12 mouse cellular contexts compared by ENCODE assay signal in genomic region chr10:122856040-122856764, GRCm38 (mm10).
DNase-seq lines count a peak whose midpoint lies in the region; ATAC-seq and TF ChIP-seq lines count a peak whose summit lies in the region.
"Had no signal": no experiment of that assay in that cellular context is flagged by ENCODE, and none has a peak within 500 bp of the region (broad histone marks: within the 10 kb centered on the region; RNA-seq: fewer than 3 reads in every experiment).

No protein-coding gene starts in this region.

- TF ChIP-seq CTCF in kidney, postnatal 0 days (IDR thresholded peaks at IDR 0.05; ENCODE audit: low read depth) = no peak

- H3K4me2 ChIP-seq in heart, embryonic 11.5 days = no peak overlapping the region
- no peak overlapping the region for H3K4me2 ChIP-seq in kidney, postnatal 0 days (ENCODE audit: low read length)
- H3K4me2 ChIP-seq: midbrain, embryonic 12.5 days had no signal

- intact Hi-C loops in heart, postnatal 14 days (cut with DNase I) = no loop called here

- ATAC-seq in heart, embryonic 11.5 days (replicated peaks; ENCODE audit: insufficient number of reproducible peaks, low FRiP score, low TSS enrichment) = no peak
- no peak for ATAC-seq in kidney, postnatal 0 days (replicated peaks; ENCODE audit: low FRiP score, low read depth)
- ATAC-seq in erythroblast, adult 5-6 weeks (replicated peaks; ENCODE audit: low FRiP score, poor library complexity, severe bottlenecking) = no peak
- ATAC-seq: forebrain, embryonic 16.5 days; inflammation-experienced regulatory T-cells, adult 6 months had no signal

- H3K9me3 ChIP-seq in heart, embryonic 11.5 days (replicated peaks; ENCODE audit: control insufficient read depth, low read length) = no peaks in the 10 kb centered on the region
- no peaks in the 10 kb centered on the region for H3K9me3 ChIP-seq in kidney, postnatal 0 days (replicated peaks; ENCODE audit: low read length)
- H3K9me3 ChIP-seq: midbrain, embryonic 12.5 days had no signal

- H3K27me3 ChIP-seq in heart, embryonic 11.5 days (ENCODE audit: control insufficient read depth, insufficient read depth, low read length) = no peaks in the 10 kb centered on the region
- no peaks in the 10 kb centered on the region for H3K27me3 ChIP-seq in kidney, postnatal 0 days (ENCODE audit: insufficient read depth, low read length)
- H3K27me3 ChIP-seq: midbrain, embryonic 12.5 days had no signal

- peaks cover 38% of the 10 kb centered on the region for H3K4me1 ChIP-seq in heart, embryonic 11.5 days (ENCODE audit: control insufficient read depth, insufficient read depth, low read length)
- peaks cover 30% of the 10 kb centered on the region for H3K4me1 ChIP-seq in kidney, postnatal 0 days (replicated peaks; ENCODE audit: insufficient read depth, low read length)

- 67% methylated on average over 17 of the region's 17 CpGs for WGBS in heart, embryonic 11.5 days (ENCODE audit: insufficient replicate concordance)
- 36% methylated on average over 17 of the region's 17 CpGs for WGBS in kidney, postnatal 0 days

- H3K36me3 ChIP-seq in heart, embryonic 11.5 days (ENCODE audit: control insufficient read depth, insufficient read depth, low read length) = no peaks in the 10 kb centered on the region
- no peaks in the 10 kb centered on the region for H3K36me3 ChIP-seq in kidney, postnatal 0 days (ENCODE audit: insufficient read depth, low read length)
- H3K36me3 ChIP-seq: midbrain, embryonic 12.5 days had no signal

- DNase-seq in heart, adult 11 months = peak; percentile 96
- DNase-seq in heart, postnatal 14 days = no peak
- DNase-seq in NIH3T3 (ENCODE audit: low read depth) = peak; percentile 21
- DNase-seq in kidney, postnatal 0 days (ENCODE audit: low spot score) = peak; percentile 67
- no peak for DNase-seq in urinary bladder, postnatal 4 days (ENCODE audit: low spot score in 2 of 2)
- no peak for DNase-seq in cerebellum, postnatal 10 days
- DNase-seq: cerebellum, postnatal 25 days had no signal

- no peak overlapping the region for H3K4me3 ChIP-seq in heart, embryonic 11.5 days (ENCODE audit: low read depth, low read length)
- no peak overlapping the region for H3K4me3 ChIP-seq in kidney, postnatal 0 days (replicated peaks; ENCODE audit: low read depth, low read length)
- H3K4me3 ChIP-seq: midbrain, embryonic 12.5 days had no signal

- H3K27ac ChIP-seq in heart, embryonic 11.5 days (ENCODE audit: low read depth, low read length) = peak overlapping the region; percentile 86
- peak overlapping the region; percentile 81 for H3K27ac ChIP-seq in kidney, postnatal 0 days
- H3K27ac ChIP-seq: midbrain, embryonic 12.5 days had no signal

- no peak overlapping the region for H3K9ac ChIP-seq in heart, embryonic 11.5 days (ENCODE audit: low read depth, low read length)
- no peak overlapping the region for H3K9ac ChIP-seq in kidney, postnatal 0 days (ENCODE audit: low read depth, low read length)
- H3K9ac ChIP-seq: midbrain, embryonic 12.5 days had no signal

Comparison
In these comparisons a context has a peak if more than half of its experiments do, and no peak if none do; other contexts are left out.
1. DNase-seq: peak in heart, adult 11 months (single experiment), NIH3T3 (single experiment) and kidney, postnatal 0 days (single experiment); none in heart, postnatal 14 days (0 of 2), urinary bladder, postnatal 4 days (0 of 2) and cerebellum, postnatal 10 days (0 of 2).